Mouse (Mus musculus) right cerebral cortex, postnatal 25 days (tissue): ENCODE data around the gene Rsl1d1.
"Not testable (repeated sequence)": the region's sequence is repeated elsewhere in the genome, so short reads cannot be mapped to it uniquely, and the experiment has no call there.

Experiments
- DNase-seq: peaks from one replicate; pipeline ENCODE4 v3.0.0; 2022

Rsl1d1 gene

DNA sequence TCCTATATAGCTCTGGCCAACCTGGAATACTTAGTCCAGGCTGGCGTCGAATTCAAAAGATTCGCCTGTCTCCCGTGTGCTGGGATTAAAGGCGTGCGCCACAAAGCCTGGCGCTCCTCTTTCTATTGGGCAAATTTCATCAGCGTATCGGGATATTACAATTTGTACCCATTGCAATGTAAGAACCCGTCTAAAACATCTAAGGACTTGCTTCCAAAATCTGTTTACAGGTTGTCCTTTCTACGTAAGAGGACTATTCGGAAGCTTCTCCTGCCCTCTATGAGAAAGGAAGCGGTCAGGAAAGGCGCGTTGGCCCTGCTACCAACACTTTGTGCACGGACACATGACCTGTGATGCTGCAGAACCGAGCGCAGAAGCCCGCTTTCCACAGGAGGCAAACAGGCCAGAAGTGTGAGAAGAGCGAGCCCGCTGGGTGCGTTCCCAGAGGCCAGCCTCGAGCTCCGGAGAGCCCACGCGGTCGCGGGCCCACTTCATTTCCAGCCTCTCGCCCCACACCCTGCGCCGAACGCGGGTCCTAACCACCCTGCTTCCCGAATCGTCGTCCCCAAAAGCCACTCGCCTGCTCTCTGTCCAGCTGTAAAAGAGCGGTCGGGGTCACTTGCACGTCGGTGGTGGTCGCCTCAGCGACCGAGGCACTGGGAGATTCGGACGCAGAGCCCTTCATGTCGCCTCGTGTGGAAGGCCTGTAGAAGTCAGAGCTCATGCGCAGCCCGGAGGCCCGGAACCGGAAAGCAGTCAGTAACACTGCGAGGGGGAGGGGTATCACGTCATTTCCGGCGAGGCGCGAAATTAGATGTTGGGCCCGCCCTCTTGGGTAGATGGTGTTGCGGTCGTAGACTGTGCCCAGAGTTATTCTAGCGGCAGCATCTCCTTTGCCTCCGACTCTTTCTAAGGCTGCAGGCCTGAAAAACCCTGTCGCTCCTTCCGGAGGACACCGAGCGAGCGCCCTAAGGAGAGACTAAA, at the start of gene Rsl1d1:
Gene Rsl1d1, minus strand, starts transcription at position 761 of the 984 bp plus-strand sequence.
- DNase-seq, result peak; percentile 87

DNA sequence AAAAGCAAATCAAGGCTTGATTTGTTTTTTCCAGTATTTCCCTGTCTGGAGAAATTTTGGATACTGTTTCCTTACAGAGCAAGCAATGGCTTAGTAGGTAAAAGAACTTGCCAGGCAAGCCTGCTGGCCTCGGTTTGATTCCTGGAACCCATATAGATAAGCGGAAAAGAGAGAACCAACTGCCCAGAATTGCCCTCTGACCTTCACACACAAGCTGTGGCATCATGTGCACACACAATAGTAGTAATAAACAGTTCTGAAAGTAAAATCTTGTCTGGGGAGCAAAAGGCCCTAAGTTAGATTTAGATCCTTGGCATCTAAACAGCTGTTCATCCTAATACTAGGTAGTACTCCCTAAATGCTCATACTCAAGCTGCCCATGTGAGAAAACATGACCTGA, 44.7 kb upstream of the Rsl1d1 start:
- no peak for DNase-seq

DNA sequence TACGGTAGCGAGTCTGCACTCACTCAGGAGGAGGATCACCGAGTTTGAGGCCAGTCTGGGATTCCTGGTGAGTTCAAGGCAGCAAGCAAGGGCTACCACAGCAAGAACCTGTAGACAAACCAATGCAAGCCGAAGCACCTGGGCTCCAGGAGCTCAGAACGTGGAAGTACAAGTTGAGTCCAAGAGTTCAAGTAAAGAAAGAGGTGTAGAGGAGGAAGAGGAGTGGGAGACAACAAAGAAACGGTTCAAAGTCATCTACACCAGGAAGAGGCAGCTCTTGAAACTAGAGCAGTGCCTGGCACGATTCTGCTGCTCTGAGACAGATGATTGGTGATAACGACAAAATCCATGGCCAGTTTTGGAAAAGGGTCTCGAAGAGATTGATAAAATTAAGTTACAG, 42.6 kb upstream of the Rsl1d1 start:
- DNase-seq, result no peak

DNA sequence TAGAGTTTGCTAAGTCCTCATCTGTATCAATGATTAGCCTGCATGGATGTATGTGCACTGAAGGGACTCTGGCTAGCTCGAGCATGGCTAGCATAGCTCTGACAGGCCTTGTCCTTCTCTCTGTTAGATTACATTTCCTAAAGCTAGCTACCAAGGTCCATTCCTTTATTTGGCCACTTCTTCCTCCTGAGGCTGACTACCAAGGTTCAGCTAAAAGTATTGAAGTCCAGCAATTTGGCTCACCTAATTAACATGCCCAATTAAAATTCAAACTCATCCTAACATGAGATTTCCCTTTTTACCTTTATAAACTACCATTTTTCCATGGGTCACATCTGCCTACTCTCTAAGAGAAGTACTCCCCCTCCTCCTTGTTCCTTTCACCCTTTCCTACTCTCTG, 39.3 kb upstream of the Rsl1d1 start:
- DNase-seq, result no peak

DNA sequence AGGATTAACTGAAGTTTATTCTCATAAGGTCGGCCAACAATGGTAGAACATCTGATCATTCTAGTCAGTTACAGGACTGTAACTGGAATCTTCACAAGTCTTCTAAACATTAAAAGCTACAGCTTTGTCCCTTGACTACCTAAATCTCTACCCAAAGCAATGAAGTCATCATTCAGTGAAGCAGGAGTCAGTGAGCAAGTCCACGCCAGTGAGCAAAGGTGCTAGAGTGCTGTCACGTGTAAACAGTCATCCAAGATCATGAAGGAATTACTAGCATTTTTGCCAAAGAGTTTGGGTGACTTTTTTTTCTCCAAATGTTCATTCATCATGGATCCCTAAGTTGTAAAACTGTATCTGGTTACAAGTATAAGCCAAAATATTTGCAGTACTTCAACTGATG, 14.7 kb upstream of the Rsl1d1 start:
- DNase-seq, result no peak

DNA sequence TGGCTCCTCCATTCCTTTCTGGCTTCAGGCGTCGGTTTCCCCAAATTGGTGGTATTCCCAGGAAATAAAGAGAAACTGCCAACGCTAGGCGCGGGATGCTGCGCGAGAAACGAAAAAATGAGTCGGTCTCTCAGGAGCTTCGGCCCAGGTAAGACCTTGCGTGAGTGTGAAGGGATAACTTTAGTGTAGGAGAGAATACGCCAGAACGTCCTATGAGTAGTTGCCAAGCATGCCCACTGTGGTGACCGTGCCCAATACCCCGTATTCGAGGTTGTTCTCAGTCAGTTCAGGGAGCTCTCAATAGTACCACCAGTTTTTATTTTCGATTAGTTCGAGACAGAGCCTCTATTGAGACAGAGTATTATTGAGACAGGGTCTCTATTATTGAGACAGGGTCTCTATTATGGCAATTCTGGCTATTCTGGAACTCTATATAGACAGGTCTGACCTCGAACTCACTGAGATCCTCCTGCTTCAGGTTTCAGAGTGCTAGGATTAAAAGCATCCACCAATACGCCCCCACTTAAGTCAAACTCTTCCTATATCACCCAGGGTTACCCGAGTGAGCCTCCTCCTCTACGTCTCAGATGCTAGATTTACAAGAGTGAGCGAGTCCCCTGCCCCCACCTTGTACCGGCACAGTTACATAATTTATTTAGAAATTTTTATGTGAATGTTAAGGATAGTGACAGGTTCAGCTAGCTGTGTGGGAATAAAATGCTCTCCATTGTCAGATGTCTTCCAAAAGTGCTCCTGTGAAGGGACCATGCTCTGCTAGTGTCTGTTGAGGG, 664 bp upstream of the Rsl1d1 start:
- DNase-seq, result no peak

DNA sequence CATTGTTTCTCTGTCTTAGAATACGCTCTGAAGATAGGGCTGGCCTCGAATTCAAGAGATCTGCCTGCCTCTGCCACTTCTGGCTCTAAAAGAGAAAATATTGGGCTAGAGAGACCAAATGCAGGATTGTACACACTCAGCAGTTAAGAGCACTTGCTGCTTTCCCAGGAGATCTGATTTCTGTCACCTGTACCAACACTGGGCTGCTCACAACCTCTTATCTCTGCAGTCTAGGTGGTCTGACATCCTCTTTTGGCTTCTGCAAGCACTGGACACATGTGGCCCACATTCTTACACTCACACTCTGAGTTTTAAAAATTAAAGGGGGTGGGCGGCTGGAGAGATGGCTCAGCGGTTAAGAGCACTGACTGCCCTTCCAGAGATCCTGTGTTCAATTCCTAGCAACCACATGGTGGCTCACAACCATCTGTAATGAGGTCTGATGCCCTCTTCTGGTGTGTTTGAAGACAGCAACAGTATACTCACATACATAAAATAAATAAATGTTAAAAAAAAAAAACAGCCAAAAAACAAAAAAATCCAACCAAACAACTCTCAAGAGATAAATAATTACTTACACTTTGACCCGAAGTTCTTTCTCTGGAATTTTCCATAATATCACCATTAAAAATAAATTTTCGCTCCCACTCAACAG, 1.3 kb downstream of the Rsl1d1 start:
- no peak for DNase-seq

DNA sequence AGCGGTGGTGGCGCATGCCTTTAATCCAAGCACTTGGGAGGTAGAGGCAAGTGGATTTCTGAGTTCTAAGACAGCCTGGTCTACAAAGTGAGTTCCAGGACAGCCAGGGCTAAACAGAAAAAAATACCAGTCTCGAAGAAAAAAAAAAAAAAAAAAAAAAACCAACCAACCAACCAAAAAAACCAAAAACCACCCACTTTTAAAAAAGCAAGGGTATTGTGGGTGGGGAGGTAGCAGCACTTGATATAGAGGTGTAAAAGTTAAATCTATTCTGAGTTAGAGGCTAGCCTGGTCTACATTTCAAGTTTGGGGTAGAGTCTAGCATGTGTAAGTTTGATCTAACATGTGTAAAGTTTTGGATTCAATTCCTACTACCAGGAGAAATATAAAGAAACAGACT, 2.9 kb downstream of the Rsl1d1 start:
- no peak for DNase-seq

DNA sequence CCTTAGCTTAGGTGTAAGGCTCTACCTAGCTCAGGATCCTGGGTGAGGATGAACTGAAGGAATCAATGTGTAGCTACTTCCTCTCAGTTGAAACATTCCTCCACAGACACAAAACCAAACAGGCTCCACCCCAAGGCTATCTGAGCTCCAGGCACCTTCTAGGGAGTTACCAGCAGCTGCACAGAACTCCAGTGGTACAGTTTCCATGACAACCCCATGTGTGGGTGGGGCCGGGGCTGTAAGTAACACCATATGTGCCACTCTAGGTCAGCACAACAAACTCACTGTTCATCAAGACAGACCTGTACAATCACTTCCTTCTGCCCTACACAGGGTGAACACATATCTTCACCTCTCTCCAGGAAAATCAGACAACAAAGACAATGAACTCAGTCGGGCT, 4.7 kb downstream of the Rsl1d1 start:
- DNase-seq, result no peak

DNA sequence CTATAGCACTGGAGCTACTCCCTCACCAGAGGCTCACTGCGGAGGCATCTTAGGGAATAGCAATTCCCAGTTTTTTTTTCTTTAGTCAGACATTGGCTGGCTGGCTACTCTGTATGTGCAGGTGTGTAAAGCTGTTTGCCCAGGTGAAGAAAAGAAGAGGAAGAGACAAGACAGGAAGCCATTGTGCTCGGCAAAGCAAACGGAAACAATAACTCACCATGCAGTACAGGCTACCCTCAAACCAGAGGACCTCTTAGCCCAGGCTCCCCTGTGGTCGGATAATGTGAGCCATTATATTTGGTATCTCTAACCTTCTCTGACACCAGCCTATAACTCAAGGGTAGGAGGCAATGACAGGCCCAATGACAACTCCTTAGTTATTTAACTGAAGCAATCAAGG, 6.1 kb downstream of the Rsl1d1 start:
- no peak for DNase-seq

DNA sequence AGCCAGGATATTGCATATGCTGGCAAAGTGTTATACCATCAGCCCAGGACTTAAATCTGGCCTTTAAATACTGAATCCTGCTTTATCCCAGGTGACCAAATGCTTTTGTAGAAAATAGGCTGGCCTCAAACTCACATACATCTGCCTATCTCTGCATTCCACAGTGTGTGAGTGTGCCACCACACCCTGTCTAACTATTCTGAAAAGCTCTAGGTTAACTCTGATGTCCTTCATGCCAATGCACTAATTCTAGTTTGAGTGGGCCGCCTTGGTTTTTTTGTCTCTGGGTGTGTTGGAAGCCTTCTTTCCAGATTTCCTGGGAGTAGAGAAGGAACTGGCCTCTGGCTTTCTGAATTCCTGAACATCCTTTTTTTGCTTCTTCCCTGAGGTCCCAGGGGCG, 9.9 kb downstream of the Rsl1d1 start:
- no peak for DNase-seq

DNA sequence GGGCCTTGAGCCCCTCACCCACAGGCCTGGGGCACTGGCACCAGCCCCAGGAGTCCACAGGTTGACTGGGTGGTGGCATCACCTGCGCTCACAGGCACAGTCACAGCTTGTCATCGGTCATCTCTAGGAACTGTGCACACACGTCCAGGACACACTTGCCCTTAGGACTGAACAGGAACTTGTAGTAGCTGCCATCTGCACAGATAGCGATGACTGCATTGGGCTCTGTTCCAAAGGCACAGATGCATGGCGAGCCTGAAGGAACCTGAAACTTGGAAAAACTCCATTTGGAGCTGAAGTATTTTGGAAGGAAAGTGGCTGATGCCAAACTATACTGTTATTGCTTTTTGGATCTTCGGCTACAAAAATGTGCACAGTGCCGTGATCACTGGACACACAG, 13.0 kb downstream of the Rsl1d1 start:
- peak; percentile 58 for DNase-seq

DNA sequence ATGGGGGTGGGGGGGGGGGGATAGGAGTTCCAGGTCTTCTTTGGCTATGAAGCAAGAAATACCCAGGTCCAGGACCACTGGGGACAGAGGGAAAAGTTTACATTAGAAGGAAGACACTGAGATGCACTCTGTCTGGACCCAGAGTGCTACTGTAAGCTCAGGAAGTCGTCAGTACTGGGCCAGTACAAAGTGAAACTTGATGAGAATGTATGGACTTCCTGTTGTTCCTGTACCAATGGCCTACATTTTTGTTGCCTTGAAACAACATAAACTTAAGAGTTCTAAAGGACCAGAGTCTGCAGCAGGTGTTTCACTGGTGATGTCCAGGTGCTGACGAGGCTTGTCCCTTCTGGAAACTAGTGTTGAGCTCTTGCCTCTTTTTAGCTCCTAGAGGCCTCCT, 25.7 kb downstream of the Rsl1d1 start:
- DNase-seq, result no peak

DNA sequence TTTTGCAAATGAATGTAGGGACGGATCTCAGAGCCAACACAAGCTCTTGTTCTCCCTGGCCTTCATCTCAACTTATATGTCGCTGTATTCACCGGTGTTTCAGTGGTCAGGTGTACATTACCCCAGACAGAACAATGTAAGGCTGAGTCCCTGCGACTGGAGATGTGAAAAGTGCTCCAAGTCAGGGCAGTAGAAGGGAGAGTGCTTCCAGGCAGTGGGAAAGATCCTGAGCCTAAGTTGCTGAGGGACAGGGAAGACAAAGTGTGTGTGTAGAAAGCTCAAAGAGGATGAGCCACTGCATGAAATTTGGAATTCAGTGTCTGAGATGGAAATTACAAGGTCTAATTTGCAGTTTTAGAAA, 26.3 kb downstream of the Rsl1d1 start:
- no peak for DNase-seq

DNA sequence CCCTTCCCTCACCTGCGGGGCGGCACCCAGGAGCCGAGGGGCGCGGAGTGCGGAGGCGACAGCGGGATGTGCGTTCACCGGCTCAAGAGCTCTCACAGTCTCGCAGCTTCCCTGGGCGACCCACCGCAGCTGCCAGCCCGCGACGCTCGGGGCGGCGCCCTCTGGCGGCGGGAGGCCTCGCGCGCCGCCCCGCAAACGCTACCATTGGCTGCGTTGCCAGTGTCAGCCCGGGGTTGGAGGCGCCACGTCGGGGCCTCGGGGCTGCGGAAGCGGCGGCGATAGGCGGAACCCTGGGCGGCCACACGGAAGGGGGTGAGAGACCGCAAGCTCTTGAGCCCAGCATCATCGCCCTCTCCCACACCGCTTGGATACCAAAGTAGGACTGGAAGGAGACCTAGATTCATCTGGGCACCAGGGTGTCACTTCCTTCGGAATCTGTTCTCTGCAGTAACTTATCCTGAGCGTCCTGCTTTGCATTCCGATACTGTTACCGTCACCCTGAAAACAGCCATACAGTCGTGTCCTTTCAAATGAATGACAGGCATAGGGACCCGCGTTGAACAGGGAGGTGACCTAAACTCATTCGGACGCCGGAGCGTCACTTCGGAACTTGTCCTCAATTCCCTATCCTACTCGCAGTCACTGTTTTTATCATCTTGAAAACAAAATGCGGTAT, 26.8 kb downstream of the Rsl1d1 start, which contains the start of gene Zc3h7a:
Gene Zc3h7a, minus strand, starts transcription at position 186 of the 676 bp plus-strand sequence.
- DNase-seq, result peak; percentile 91

DNA sequence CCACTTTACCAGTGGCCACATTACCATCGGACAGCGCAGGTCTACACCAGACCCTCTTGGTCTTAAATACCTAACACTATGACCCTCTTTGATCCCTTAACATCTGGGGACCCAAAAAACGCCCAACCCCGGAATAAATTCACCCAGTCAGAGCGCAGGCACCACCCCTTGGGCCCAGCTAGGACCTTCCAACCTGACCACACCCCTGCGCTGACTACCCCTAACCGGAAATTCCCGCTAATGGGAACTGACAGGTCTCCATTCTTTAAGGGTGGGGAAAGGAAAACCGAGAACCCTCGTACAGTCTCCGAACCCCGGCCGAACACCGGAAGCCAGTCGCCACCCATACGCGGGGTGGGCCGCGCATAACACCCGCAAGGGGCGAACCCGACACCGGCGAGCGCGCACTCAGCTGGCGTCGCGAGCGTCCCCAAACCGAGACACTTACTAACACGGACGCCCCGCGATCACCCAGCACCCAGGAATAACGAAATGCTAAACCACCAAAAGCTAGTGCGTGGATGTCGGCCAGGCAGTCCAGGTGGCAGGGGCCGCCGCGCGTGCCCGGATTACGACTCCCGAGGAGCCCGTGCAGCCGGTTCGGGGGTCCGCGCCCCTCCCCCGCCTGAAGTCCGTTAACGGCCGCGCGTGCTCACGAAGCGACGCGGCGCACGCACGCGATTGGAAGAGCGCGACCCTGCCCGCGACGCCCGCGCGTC, 27.5 kb downstream of the Rsl1d1 start:
- no peak for DNase-seq

DNA sequence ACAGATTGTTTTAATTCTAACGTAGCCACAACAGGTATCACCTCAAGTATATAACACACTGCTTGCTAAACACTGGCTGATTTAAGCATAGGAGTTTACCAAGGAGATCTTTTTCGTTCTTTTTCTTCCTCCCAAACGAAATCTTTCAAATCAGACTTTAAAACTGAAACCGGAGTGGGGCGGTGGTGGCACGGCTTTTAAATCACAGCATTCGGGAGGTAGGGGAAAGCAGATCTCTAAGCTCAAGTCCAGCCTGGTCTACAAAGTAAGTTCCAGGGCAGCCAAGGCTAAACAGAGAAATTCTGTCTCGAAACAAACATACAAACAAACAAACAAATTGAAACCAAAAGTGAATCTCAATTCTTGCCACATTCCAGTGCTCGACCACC, 28.0 kb downstream of the Rsl1d1 start:
- DNase-seq, result no peak

DNA sequence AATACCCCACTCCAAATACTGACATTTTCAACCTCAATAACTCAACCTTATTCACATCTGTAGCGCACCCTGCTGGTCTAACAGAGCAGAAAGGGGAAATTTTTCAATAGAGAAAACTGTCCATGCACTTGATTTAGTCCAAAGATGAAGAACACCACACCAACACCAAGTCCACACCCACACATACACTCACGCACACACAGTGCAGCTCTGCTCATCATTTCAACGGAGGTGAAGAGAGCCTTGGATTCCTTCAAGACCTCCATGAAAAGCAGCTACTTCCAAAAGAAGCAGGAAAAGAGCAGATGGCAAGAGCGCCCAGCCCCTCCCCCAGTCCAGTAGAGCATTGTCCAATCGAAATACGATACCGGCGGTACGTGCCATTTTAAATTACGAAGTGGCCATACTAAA, 28.5 kb downstream of the Rsl1d1 start:
- peak; percentile 29 for DNase-seq

DNA sequence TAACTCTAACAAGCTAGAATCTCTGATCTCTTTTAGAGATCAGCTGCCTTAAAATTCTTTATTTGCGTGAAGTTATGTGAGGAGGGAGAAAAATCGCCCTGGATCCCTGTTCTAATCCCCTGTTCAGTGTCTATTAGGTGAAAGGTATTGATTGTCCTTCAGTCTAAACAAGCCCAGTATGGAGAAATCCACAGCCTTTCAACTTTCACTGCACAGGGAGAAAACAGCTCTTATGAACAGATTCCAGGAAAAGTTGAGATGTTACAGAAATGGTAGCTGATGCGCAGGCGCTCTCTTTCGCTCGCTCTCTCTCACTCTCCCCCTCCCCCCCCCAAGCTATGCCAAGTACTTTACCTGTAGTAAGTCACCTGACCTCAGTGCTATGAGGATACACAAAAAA, 31.5 kb downstream of the Rsl1d1 start:
- DNase-seq, result no peak

DNA sequence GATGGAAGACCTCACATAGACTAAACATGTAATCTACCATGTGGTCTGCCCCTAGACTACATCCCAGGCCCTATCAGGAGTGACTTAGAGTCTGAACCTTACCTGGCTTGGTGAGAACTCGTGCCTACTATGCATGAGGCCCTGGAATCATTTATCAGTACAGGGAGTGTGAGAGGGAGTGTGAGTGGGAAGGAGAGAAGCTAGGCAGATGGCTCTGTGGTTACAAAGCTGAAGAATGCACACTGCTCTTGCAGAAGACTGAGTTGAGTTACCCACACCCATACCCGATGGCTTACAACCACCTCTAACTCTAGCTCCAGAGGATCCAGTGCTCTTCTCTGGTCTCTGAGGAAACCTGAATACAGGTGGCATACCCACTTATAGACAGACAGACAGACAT, 36.7 kb downstream of the Rsl1d1 start:
- DNase-seq, result peak; percentile 21

DNA sequence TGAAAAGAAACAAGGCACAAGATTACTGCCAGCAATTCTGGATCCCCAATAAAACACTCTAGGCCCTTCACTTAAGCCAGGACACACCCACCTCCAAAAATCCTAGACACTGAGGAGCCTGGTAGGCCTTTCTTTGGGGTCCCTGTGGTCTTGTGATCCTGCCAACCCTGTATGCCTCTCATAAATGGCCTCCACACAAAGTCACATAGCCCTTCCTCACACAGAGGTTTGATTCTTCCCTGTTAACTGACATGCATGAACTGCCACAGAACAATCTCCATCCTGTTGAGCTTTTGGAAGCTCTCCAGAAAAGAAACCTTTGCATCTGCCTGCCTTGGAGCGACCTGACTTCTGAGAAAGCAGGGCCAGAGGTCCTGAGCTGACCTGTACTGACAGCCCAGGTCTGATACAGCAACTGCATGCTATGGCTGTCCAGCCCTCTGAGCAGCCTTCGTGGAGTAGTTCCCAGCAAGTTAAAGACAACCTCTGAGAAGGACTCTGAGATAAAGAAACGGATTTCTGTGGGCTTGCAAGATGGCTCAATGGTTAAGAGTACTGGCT, 38.4 kb downstream of the Rsl1d1 start:
- no peak for DNase-seq

DNA sequence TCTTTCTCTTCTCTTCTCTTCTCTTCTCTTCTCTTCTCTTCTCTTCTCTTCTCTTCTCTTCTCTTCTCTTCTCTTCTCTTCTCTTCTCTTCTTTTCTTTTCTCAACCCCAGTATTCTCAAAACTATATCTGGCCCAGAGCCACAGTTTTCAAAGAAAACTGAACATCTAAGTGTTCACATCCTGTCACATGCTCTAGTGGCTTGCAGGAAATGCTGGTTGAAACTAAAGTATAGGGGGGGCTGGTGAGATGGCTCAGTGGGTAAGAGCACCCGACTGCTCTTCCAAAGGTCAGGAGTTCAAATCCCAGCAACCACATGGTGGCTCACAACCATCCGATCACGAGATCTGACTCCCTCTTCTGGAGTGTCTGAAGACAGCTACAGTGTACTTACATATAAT, 45.4 kb downstream of the Rsl1d1 start:
- DNase-seq, result not testable (repeated sequence)
